Mouse (Mus musculus) bone marrow, adult 2 months (tissue): ENCODE data around the gene Cphx1.
"Not testable (repeated sequence)": the region's sequence is repeated elsewhere in the genome, so short reads cannot be mapped to it uniquely, and the experiment has no call there.

Source experiments
- CTCF ChIP-seq: fragments of 200-500 bp; IDR thresholded peaks from 2 replicates; pipeline ENCODE4 v1.5.1; 2011; ENCODE audit warnings: low read length, control low read depth; ENCODE audit not compliant: control insufficient read depth, insufficient read depth
- POLR2A ChIP-seq: fragments of 200-500 bp; IDR thresholded peaks from 2 replicates; pipeline ENCODE4 v1.6.1; 2011; ENCODE audit warnings: low read depth, mild to moderate bottlenecking, control low read depth, low read length, borderline replicate concordance; ENCODE audit not compliant: control insufficient read depth

GRCm38 (mm10) chr14:25895686-25896085 is 42.4 kb upstream of the Cphx1 start:
- not testable (repeated sequence) for TF ChIP-seq POLR2A, CTCF
